Mouse (Mus musculus) limb, embryonic 13.5 days (tissue): Measurements from ENCODE around the gene Casp2. TPM values are rescaled to one million over a fixed set of nuclear protein-coding genes. Genes with fewer than 3 reads are reported as not detected.

Experiments used
- ATAC-seq: fragments of 200-750 bp; cut with Nextera tagmentation; 2 replicates; pipeline ENCODE4 v1.8.0; 2017; ENCODE audit warnings: low read depth, moderate number of reproducible peaks, moderate TSS enrichment; ENCODE audit not compliant: low FRiP score
- H3K27ac ChIP-seq: fragments of 300-500 bp; sonication (generic); 2 replicates; pipeline ENCODE4 v1.5.1; 2015; ENCODE audit warnings: inconsistent platforms, mild to moderate bottlenecking, moderate library complexity
- H3K27me3 ChIP-seq: fragments of 300-500 bp; sonication (generic); 2 replicates; pipeline ENCODE4 v1.6.1; 2015; ENCODE audit warnings: mild to moderate bottlenecking, inconsistent platforms
- H3K36me3 ChIP-seq: fragments of 300-500 bp; sonication (generic); 2 replicates; pipeline ENCODE4 v1.6.1; 2015; ENCODE audit warnings: inconsistent platforms, mild to moderate bottlenecking, moderate library complexity
- H3K4me1 ChIP-seq: fragments of 300-500 bp; sonication (generic); 2 replicates; pipeline ENCODE4 v1.6.1; 2015; ENCODE audit warnings: inconsistent platforms
- H3K4me2 ChIP-seq: fragments of 300-500 bp; sonication (generic); replicated peaks from 2 replicates; pipeline ENCODE4 v1.6.1; 2015; ENCODE audit warnings: inconsistent platforms, mild to moderate bottlenecking, moderate library complexity
- H3K4me3 ChIP-seq: fragments of 300-500 bp; sonication (generic); 2 replicates; pipeline ENCODE4 v1.5.1; 2015; ENCODE audit warnings: moderate library complexity, mild to moderate bottlenecking, inconsistent platforms
- H3K9ac ChIP-seq: fragments of 300-500 bp; sonication (generic); 2 replicates; pipeline ENCODE4 v1.6.1; 2015; ENCODE audit warnings: mild to moderate bottlenecking, inconsistent platforms
- H3K9me3 ChIP-seq: fragments of 300-500 bp; sonication (generic); 2 replicates; pipeline ENCODE4 v1.6.1; 2016; ENCODE audit warnings: inconsistent platforms
- WGBS: fragments of 180-500 bp; shearing (Covaris S2); methylation state at CpG from one replicate; pipeline ENCODE4 v1.1.7; 2015; 5-methylcytosine and 5-hydroxymethylcytosine counted together
- polyA plus RNA-seq: library from polyadenylated mRNA; unstranded; fragments of >200 nt; fragmentation: Nextera tagmentation; extraction: Ambion mirVana; gene quantifications from 2 replicates; pipeline ENCODE4 v1.2.1, GENCODE M21; 2015

Casp2 gene
- polyA plus RNA-seq, 1 experiment from 2014 or later = 64.7 TPM

DNA sequence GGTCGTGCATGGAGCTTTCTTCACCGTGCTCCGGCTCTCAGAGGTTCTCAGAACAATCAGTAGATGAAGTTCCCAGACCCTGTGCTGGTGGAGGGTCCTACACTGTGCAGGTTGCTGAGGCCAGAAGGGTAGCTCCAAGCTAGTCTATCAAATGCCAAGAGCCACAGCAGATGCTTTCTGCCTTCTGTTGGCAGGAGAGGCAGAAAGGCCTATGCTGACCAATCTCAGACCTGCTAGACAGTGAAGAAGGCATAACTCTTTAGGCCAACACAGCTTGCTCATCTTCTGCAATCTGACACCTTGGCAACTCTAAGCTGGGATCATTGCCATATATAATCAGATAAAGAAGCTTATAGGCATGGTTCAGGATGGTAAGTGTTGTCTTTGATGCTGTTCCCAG, 65.4 kb downstream of the Casp2 start:
- Histone ChIP-seq H3K4me2 (no peak overlapping the region), H3K9me3 (no peaks in the 10 kb centered on the region), H3K36me3 (no peaks in the 10 kb centered on the region), H3K4me1 (no peaks in the 10 kb centered on the region), H3K4me3 (no peak overlapping the region), H3K27ac (no peak overlapping the region), H3K9ac (no peak overlapping the region), H3K27me3 (no peaks in the 10 kb centered on the region)
- ATAC-seq = no peak
- 72% methylated on average over 3 of the region's 3 CpGs for WGBS

DNA sequence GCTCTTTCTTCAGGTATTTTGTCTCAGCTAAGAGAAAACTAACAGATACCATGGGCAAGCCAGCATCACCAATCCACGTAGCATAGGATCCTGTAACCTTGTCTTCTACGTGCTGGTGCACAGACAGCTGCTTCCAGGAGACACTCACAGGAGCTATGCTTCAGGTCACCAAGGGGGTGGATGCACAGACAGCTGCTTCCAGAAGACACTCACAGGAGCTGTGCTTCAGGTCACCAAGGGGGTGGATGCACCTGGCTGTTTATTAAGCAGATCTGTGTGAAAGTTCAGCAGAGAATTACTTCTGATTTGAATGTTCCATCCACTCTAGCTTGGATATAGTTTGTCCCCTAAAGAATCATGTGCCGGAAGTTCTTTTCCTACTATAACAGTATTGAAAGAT, 66.2 kb downstream of the Casp2 start:
- no peaks in the 10 kb centered on the region for H3K27me3 ChIP-seq
- no peaks in the 10 kb centered on the region for H3K9me3 ChIP-seq
- no peak overlapping the region for H3K27ac ChIP-seq
- no peak overlapping the region for H3K4me2 ChIP-seq
- no peak overlapping the region for H3K4me3 ChIP-seq
- no peaks in the 10 kb centered on the region for H3K4me1 ChIP-seq
- no peaks in the 10 kb centered on the region for H3K36me3 ChIP-seq
- H3K9ac ChIP-seq = no peak overlapping the region
- 89% methylated on average over 3 of the region's 3 CpGs for WGBS
- ATAC-seq = no peak

Other genes starting within 250 kb of the Casp2 start
- gene Sva, start 226.6 kb upstream of the Casp2 start, polyA plus RNA-seq = not detected in 2 replicates
- gene Tas2r139, start 124.0 kb upstream of the Casp2 start, polyA plus RNA-seq = not detected in 2 replicates
- not detected in 2 replicates for gene Tas2r144, start 49.7 kb upstream of the Casp2 start, polyA plus RNA-seq
- gene Gstk1, start 19.1 kb upstream of the Casp2 start, polyA plus RNA-seq = 22.6 and 25.6 TPM in 2 replicates
- 0.93 and 0.99 TPM in 2 replicates for gene Tmem139, start 3.0 kb upstream of the Casp2 start, polyA plus RNA-seq
- 0.32 and 0.46 TPM in 2 replicates for gene Clcn1, start 21.7 kb downstream of the Casp2 start, polyA plus RNA-seq
- 0.45 and 0.56 TPM in 2 replicates for gene Fam131b, start 59.7 kb downstream of the Casp2 start, polyA plus RNA-seq
- gene Zyx, start 84.6 kb downstream of the Casp2 start, polyA plus RNA-seq = 118 and 123 TPM in 2 replicates
- gene Epha1, start 108.3 kb downstream of the Casp2 start, polyA plus RNA-seq = 8.9 and 9.4 TPM in 2 replicates
- gene Tas2r143, start 135.3 kb downstream of the Casp2 start, polyA plus RNA-seq = not detected in 2 replicates
- gene Tas2r135, start 140.4 kb downstream of the Casp2 start, polyA plus RNA-seq = not detected in 2 replicates
- gene Tas2r126, start 169.6 kb downstream of the Casp2 start, polyA plus RNA-seq = not detected in 2 replicates
- gene Olfr458, start 200.2 kb downstream of the Casp2 start, polyA plus RNA-seq = not detected in 2 replicates
- gene Olfr457, start 211.3 kb downstream of the Casp2 start, polyA plus RNA-seq = not detected in 2 replicates
- not detected in 2 replicates for gene Olfr456, start 222.2 kb downstream of the Casp2 start, polyA plus RNA-seq